Mouse (Mus musculus) neutrophil, adult 83 days (primary cell): ENCODE data around the gene Rbmx2. TPM values are rescaled to one million over a fixed set of nuclear protein-coding genes. Genes with fewer than 3 reads are reported as not detected.

ENCODE experiments used
- total RNA-seq, 2 experiments: library from RNA; stranded (reverse); gene quantifications; one replicate each; pipeline ENCODE4 v1.2.4; 2023

Gene Rbmx2
- 1 to 10 TPM; 5.3 to 5.4 TPM for total RNA-seq

DNA sequence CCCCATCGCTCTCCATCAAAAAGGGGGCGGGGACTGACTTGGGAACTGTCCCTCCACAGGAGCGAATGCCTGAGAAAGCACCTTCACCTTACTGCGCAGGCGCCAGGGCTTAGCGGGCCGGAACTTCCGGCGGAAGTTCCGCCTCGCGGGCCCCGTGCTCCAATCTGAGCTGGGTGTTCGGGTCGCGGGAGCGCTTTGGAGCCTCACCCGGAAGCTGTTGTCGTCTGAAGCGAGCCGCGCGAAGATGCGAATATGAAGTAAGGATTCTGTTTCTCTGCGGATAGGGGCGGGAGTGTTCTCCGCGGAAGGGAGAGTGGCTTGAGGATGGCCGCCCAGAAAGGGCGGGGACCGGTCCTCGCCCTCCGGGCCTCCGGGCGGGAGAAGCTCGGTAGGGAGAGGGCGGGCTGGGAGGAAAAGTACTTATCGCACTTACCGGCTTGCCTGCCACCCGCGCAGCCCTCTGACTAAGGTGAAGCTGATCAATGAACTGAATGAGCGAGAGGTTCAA is at the start of gene Rbmx2:
Gene Rbmx2, plus strand, starts transcription at position 141 of the 508 bp plus-strand sequence.

DNA sequence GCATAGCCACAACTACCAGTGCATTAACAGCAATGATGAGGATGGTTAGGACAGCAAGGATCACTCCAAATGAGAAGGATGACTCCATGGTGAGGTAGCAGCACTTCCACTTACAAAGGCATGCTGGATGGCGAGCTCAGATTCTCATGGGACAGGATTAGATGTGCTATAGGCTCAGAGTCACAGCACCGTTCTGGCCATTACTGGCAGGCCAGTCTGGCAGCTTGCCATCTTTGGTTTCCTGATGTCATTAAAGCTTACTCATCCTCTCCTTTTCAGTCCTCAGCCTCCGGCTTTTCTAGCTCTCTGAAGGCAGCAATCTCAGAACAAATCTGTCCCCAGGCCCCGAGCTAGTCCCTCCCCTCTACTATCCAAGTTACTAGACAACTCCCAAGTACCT is 20.6 kb upstream of the Rbmx2 start, which contains the start of gene Gpr119:
Gene Gpr119, minus strand, starts transcription at position 308 of the 400 bp plus-strand sequence.

Other genes starting within 250 kb of the Rbmx2 start
- gene Elf4, start 231.9 kb upstream of the Rbmx2 start, total RNA-seq, result 10 to 100 TPM; 87.3 to 90.4 TPM
- 10 to 100 TPM; 16.5 to 17.9 TPM for gene Aifm1, start 181.4 kb upstream of the Rbmx2 start, total RNA-seq
- gene Rab33a, start 175.7 kb upstream of the Rbmx2 start, total RNA-seq, result not detected
- gene Zfp280c, start 100.5 kb upstream of the Rbmx2 start, total RNA-seq, result 10 to 100 TPM in 1 of 2 experiments, 1 to 10 TPM in 1; 8.6 to 11.0 TPM
- gene Slc25a14, start 71.6 kb upstream of the Rbmx2 start, total RNA-seq, result 1 to 10 TPM; 2.3 to 4.5 TPM
- not detected for gene Gpr119, start 20.5 kb upstream of the Rbmx2 start, total RNA-seq
- gene Gm595, start 182.7 kb downstream of the Rbmx2 start, total RNA-seq, result not detected